Mouse (Mus musculus): ENCODE measurements around the gene Zc3hav1l. TPM values are rescaled to one million over a fixed set of nuclear protein-coding genes. Genes with fewer than 3 reads are reported as not detected.

The Zc3hav1l gene
- polyA plus RNA-seq, 1 experiment, result 0.56 TPM

DNA sequence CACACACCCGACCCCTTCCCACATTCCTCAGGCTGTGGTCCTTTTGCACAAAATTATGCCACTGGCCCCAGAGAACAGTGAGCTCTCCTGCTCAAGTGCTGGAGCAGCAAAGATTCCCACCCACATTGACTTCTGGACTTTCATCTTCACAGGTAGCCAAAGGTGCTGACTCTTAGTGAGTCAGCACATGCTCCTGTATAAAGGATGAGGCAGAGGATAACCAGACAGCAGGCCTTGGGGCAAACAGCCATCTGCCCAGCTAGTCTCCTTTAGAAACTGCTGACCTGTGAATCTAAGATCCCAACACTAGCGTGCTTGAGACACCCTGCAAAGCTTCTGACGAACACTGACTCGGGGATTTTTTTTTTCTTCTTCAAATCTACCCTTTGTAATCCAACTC lies 60.7 kb downstream of the Zc3hav1l start:
- TF ChIP-seq FLI1 (IDR thresholded peaks at IDR 0.05; ENCODE audit: low read length) (no peak), GATA1 (IDR thresholded peaks at IDR 0.05; ENCODE audit: borderline replicate concordance, low read length) (no peak)
- Histone ChIP-seq H3K4me1 (peaks cover 8% of the 10 kb centered on the region), H3K27me3 (replicated peaks) (peaks cover 15% of the 10 kb centered on the region), H3K36me3 (replicated peaks; ENCODE audit: low read length) (no peaks in the 10 kb centered on the region), H3K4me3 (replicated peaks) (no peak overlapping the region), H3K9me3 (0 out of 2 replicates have a peak, but pooled peaks cover 3% of the 10 kb centered on the region)

Other genes with a start within 250 kb of the Zc3hav1l start
- gene Tmem213, start 190.0 kb downstream of the Zc3hav1l start, polyA plus RNA-seq (2012; ENCODE audit: insufficient read depth, low replicate concordance), result not detected in 2 replicates
- not detected in 2 replicates for gene Atp6v0a4, start 174.7 kb downstream of the Zc3hav1l start, polyA plus RNA-seq (2012; ENCODE audit: insufficient read depth, low replicate concordance)
- gene D630045J12Rik, start 45.2 kb downstream of the Zc3hav1l start, polyA plus RNA-seq (2012; ENCODE audit: insufficient read depth, low replicate concordance), result 0.17 TPM in 1 of 2 replicates, not detected in the other
- gene Zc3hav1, start 55.3 kb upstream of the Zc3hav1l start, polyA plus RNA-seq (2012; ENCODE audit: insufficient read depth, low replicate concordance), result 3.3 and 6.1 TPM in 2 replicates
- gene Ttc26, start 82.2 kb upstream of the Zc3hav1l start, polyA plus RNA-seq (2012; ENCODE audit: insufficient read depth, low replicate concordance), result not detected in 2 replicates
- gene Ubn2, start 134.7 kb upstream of the Zc3hav1l start, polyA plus RNA-seq (2012; ENCODE audit: insufficient read depth, low replicate concordance), result 3.4 and 3.7 TPM in 2 replicates
- gene Fmc1, start 234.2 kb upstream of the Zc3hav1l start, polyA plus RNA-seq (2012; ENCODE audit: insufficient read depth, low replicate concordance), result 153 and 240 TPM in 2 replicates

Measured in megakaryocyte, embryonic 14.5 days (primary cell).